Mouse (Mus musculus): ENCODE data around the gene Wipf1. TPM values are rescaled to one million over a fixed set of nuclear protein-coding genes. Genes with fewer than 3 reads are reported as not detected.
"Not testable (repeated sequence)": the region's sequence is repeated elsewhere in the genome, so short reads cannot be mapped to it uniquely, and the experiment has no call there.

The Wipf1 gene
- polyA plus RNA-seq, 1 experiment from 2014 or later, result 10.9 TPM

- Histone ChIP-seq H3K36me3 (ENCODE audit: control insufficient read depth, insufficient read depth, low read length) (no peaks in the 10 kb centered on the region), H3K9me3 (ENCODE audit: control insufficient read depth, low read length) (no peaks in the 10 kb centered on the region), H3K27ac (ENCODE audit: low read depth, low read length) (no peak overlapping the region), H3K4me2 (ENCODE audit: low read depth, low read length, severe bottlenecking) (no peak overlapping the region), H3K4me3 (ENCODE audit: low read depth, low read length) (no peak overlapping the region), H3K27me3 (ENCODE audit: control insufficient read depth, insufficient read depth, low read length) (no peaks in the 10 kb centered on the region), H3K4me1 (replicated peaks; ENCODE audit: control insufficient read depth, insufficient read depth, low read length) (peaks cover 2% of the 10 kb centered on the region; the same call in 1 of the 2 replicates), H3K9ac (ENCODE audit: low read length) (no peak overlapping the region)
- ATAC-seq (replicated peaks; ENCODE audit: low FRiP score) (no peak), DNase-seq (ENCODE audit: low spot score) (peak; percentile 71)
- 18% methylated on average over 7 of the region's 7 CpGs for WGBS
Measured at GRCm38 (mm10) chr2:73566162-73566561, 36.6 kb upstream of the Wipf1 start.

GRCm38 (mm10) chr2:73563690-73564089 lies 34.2 kb upstream of the Wipf1 start:
- no peak for DNase-seq (ENCODE audit: low spot score)
- WGBS, result 72% methylated on average over 7 of the region's 7 CpGs
- ATAC-seq (replicated peaks; ENCODE audit: low FRiP score), result no peak
- no peak overlapping the region for H3K4me2 ChIP-seq (ENCODE audit: low read depth, low read length, severe bottlenecking)
- no peak overlapping the region for H3K27ac ChIP-seq (ENCODE audit: low read depth, low read length)
- no peak overlapping the region for H3K4me3 ChIP-seq (ENCODE audit: low read depth, low read length)
- peaks cover 2% of the 10 kb centered on the region; the same call in 1 of the 2 replicates for H3K4me1 ChIP-seq (replicated peaks; ENCODE audit: control insufficient read depth, insufficient read depth, low read length)
- no peaks in the 10 kb centered on the region for H3K27me3 ChIP-seq (ENCODE audit: control insufficient read depth, insufficient read depth, low read length)
- H3K9ac ChIP-seq (ENCODE audit: low read length), result no peak overlapping the region
- no peaks in the 10 kb centered on the region for H3K9me3 ChIP-seq (ENCODE audit: control insufficient read depth, low read length)
- H3K36me3 ChIP-seq (ENCODE audit: control insufficient read depth, insufficient read depth, low read length), result no peaks in the 10 kb centered on the region

GRCm38 (mm10) chr2:73562656-73563055 lies 33.1 kb upstream of the Wipf1 start:
- DNase-seq (ENCODE audit: low spot score) (no peak), ATAC-seq (replicated peaks; ENCODE audit: low FRiP score) (no peak)
- Histone ChIP-seq H3K9me3 (ENCODE audit: control insufficient read depth, low read length) (no peaks in the 10 kb centered on the region), H3K36me3 (ENCODE audit: control insufficient read depth, insufficient read depth, low read length) (no peaks in the 10 kb centered on the region), H3K4me1 (replicated peaks; ENCODE audit: control insufficient read depth, insufficient read depth, low read length) (peaks cover 2% of the 10 kb centered on the region; the same call in 1 of the 2 replicates), H3K9ac (ENCODE audit: low read length) (no peak overlapping the region), H3K27ac (ENCODE audit: low read depth, low read length) (no peak overlapping the region), H3K4me3 (ENCODE audit: low read depth, low read length) (no peak overlapping the region), H3K27me3 (ENCODE audit: control insufficient read depth, insufficient read depth, low read length) (no peaks in the 10 kb centered on the region), H3K4me2 (ENCODE audit: low read depth, low read length, severe bottlenecking) (no peak overlapping the region)
- 91% methylated on average over 9 of the region's 9 CpGs for WGBS

GRCm38 (mm10) chr2:73561665-73562063 lies 32.1 kb upstream of the Wipf1 start:
- Histone ChIP-seq H3K27me3 (ENCODE audit: control insufficient read depth, insufficient read depth, low read length) (no peaks in the 10 kb centered on the region), H3K27ac (ENCODE audit: low read depth, low read length) (no peak overlapping the region), H3K9ac (ENCODE audit: low read length) (peak overlapping the region; percentile 5; the same call in 1 of the 2 replicates), H3K4me1 (replicated peaks; ENCODE audit: control insufficient read depth, insufficient read depth, low read length) (no peaks in the 10 kb centered on the region; the same call in 1 of the 2 replicates), H3K36me3 (ENCODE audit: control insufficient read depth, insufficient read depth, low read length) (no peaks in the 10 kb centered on the region), H3K9me3 (ENCODE audit: control insufficient read depth, low read length) (no peaks in the 10 kb centered on the region), H3K4me3 (ENCODE audit: low read depth, low read length) (peak overlapping the region; percentile 29), H3K4me2 (ENCODE audit: low read depth, low read length, severe bottlenecking) (peak overlapping the region; percentile 42)
- WGBS, result 4% methylated on average over 8 of the region's 8 CpGs
- ATAC-seq (replicated peaks; ENCODE audit: low FRiP score) (peak; percentile 51; the same call in 1 of the 2 replicates), DNase-seq (ENCODE audit: low spot score) (peak; percentile 80)

GRCm38 (mm10) chr2:73560899-73561664 lies 31.5 kb upstream of the Wipf1 start:
- ATAC-seq (replicated peaks; ENCODE audit: low FRiP score) (peak; percentile 36), DNase-seq (ENCODE audit: low spot score) (peak; percentile 65)
- Histone ChIP-seq H3K4me2 (ENCODE audit: low read depth, low read length, severe bottlenecking) (peak overlapping the region; percentile 42), H3K27me3 (ENCODE audit: control insufficient read depth, insufficient read depth, low read length) (no peaks in the 10 kb centered on the region), H3K27ac (ENCODE audit: low read depth, low read length) (no peak overlapping the region), H3K4me1 (replicated peaks; ENCODE audit: control insufficient read depth, insufficient read depth, low read length) (no peaks in the 10 kb centered on the region; the same call in 1 of the 2 replicates), H3K9ac (ENCODE audit: low read length) (peak overlapping the region; percentile 5; the same call in 1 of the 2 replicates), H3K9me3 (ENCODE audit: control insufficient read depth, low read length) (no peaks in the 10 kb centered on the region), H3K4me3 (ENCODE audit: low read depth, low read length) (peak overlapping the region; percentile 29), H3K36me3 (ENCODE audit: control insufficient read depth, insufficient read depth, low read length) (no peaks in the 10 kb centered on the region)
- WGBS, result under 1% methylated on average over 20 of the region's 23 CpGs

GRCm38 (mm10) chr2:73560445-73560844 lies 30.9 kb upstream of the Wipf1 start:
- no peak for ATAC-seq (replicated peaks; ENCODE audit: low FRiP score)
- DNase-seq (ENCODE audit: low spot score), result no peak
- Histone ChIP-seq H3K27ac (ENCODE audit: low read depth, low read length) (no peak overlapping the region), H3K27me3 (ENCODE audit: control insufficient read depth, insufficient read depth, low read length) (no peaks in the 10 kb centered on the region), H3K9me3 (ENCODE audit: control insufficient read depth, low read length) (no peaks in the 10 kb centered on the region), H3K36me3 (ENCODE audit: control insufficient read depth, insufficient read depth, low read length) (no peaks in the 10 kb centered on the region), H3K4me1 (replicated peaks; ENCODE audit: control insufficient read depth, insufficient read depth, low read length) (no peaks in the 10 kb centered on the region; the same call in 1 of the 2 replicates), H3K4me2 (ENCODE audit: low read depth, low read length, severe bottlenecking) (peak overlapping the region; percentile 42), H3K9ac (ENCODE audit: low read length) (no peak overlapping the region), H3K4me3 (ENCODE audit: low read depth, low read length) (0 out of 2 replicates have a peak overlapping the region, but pooled peaks have one; percentile 29)
- WGBS, result 41% methylated on average over 7 of the region's 7 CpGs

- no peaks in the 10 kb centered on the region for H3K9me3 ChIP-seq (ENCODE audit: control insufficient read depth, low read length)
- DNase-seq (ENCODE audit: low spot score), result no peak
- H3K27me3 ChIP-seq (ENCODE audit: control insufficient read depth, insufficient read depth, low read length), result no peaks in the 10 kb centered on the region
- H3K36me3 ChIP-seq (ENCODE audit: control insufficient read depth, insufficient read depth, low read length), result no peaks in the 10 kb centered on the region
- no peak for ATAC-seq (replicated peaks; ENCODE audit: low FRiP score)
- H3K9ac ChIP-seq (ENCODE audit: low read length), result no peak overlapping the region
- no peaks in the 10 kb centered on the region; the same call in 1 of the 2 replicates for H3K4me1 ChIP-seq (replicated peaks; ENCODE audit: control insufficient read depth, insufficient read depth, low read length)
- no peak overlapping the region for H3K4me3 ChIP-seq (ENCODE audit: low read depth, low read length)
- WGBS, result 87% methylated on average over 8 of the region's 8 CpGs
- no peak overlapping the region for H3K4me2 ChIP-seq (ENCODE audit: low read depth, low read length, severe bottlenecking)
- H3K27ac ChIP-seq (ENCODE audit: low read depth, low read length), result no peak overlapping the region
Measured at GRCm38 (mm10) chr2:73557956-73558355, 28.4 kb upstream of the Wipf1 start.

- not testable (repeated sequence) for H3K4me1 ChIP-seq (replicated peaks; ENCODE audit: control insufficient read depth, insufficient read depth, low read length); H3K4me3 ChIP-seq (ENCODE audit: low read depth, low read length); ATAC-seq (replicated peaks; ENCODE audit: low FRiP score); DNase-seq (ENCODE audit: low spot score); H3K4me2 ChIP-seq (ENCODE audit: low read depth, low read length, severe bottlenecking); H3K36me3 ChIP-seq (ENCODE audit: control insufficient read depth, insufficient read depth, low read length); H3K9me3 ChIP-seq (ENCODE audit: control insufficient read depth, low read length); H3K27me3 ChIP-seq (ENCODE audit: control insufficient read depth, insufficient read depth, low read length); H3K27ac ChIP-seq (ENCODE audit: low read depth, low read length); H3K9ac ChIP-seq (ENCODE audit: low read length)
- WGBS, result over 99% methylated on average over 3 of the region's 3 CpGs
Measured at GRCm38 (mm10) chr2:73557061-73557460, 27.5 kb upstream of the Wipf1 start.

GRCm38 (mm10) chr2:73554389-73554788 lies 24.9 kb upstream of the Wipf1 start:
- Histone ChIP-seq H3K36me3 (ENCODE audit: control insufficient read depth, insufficient read depth, low read length) (no peaks in the 10 kb centered on the region), H3K4me1 (replicated peaks; ENCODE audit: control insufficient read depth, insufficient read depth, low read length) (no peaks in the 10 kb centered on the region), H3K4me3 (ENCODE audit: low read depth, low read length) (no peak overlapping the region), H3K9ac (ENCODE audit: low read length) (no peak overlapping the region), H3K4me2 (ENCODE audit: low read depth, low read length, severe bottlenecking) (no peak overlapping the region), H3K9me3 (ENCODE audit: control insufficient read depth, low read length) (no peaks in the 10 kb centered on the region), H3K27me3 (ENCODE audit: control insufficient read depth, insufficient read depth, low read length) (no peaks in the 10 kb centered on the region), H3K27ac (ENCODE audit: low read depth, low read length) (no peak overlapping the region)
- ATAC-seq (replicated peaks; ENCODE audit: low FRiP score) (no peak), DNase-seq (ENCODE audit: low spot score) (no peak)
- 82% methylated on average over 3 of the region's 3 CpGs for WGBS
